Comparison of ENCODE assay signal across 8 mouse cellular contexts in the genomic region with DNA sequence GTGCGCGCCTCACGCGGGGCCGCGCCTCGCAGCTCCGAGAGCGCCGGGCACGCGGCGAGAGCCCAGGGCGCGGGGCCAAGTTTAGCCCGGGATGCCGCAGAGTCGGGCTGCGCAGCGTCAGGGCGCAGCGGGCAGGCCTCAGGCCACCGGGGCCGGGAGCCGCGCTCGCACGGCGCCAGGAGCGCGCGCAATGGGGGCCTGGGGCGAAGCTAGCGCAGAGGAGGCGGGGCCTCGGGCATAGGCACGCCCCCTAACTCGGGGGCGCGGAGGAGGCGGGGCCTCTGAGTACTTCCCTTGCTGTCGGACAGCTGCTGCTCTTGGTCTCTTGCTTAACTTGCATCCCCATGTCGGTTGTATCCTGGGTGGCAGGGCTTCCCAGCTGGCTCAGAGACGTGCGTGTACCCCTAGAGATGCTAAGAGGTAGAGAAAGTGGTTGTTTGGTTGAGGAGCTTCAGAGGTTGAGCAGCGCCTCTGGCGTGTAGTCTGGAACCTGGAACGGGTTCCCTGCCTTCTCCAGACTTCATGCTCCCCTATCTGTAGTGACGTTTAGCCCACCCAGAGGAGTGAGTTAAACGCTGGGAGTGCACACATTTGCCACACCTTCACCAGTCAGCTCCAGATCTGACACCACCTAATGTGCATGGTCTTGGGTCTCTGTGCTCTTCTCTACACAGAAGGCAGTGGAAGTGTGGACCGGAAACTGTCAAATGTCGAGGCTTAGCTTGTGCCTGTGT. TPM values are rescaled to one million over a fixed set of nuclear protein-coding genes. Genes with fewer than 3 reads are reported as not detected.
A peak's percentile ranks its signal among the peaks of the same experiment; 100 is the strongest.
DNase-seq lines count a peak whose midpoint lies in the region; ATAC-seq lines count a peak whose summit lies in the region.

Gene H6pd, minus strand, starts transcription at position 171 of the 734 bp plus-strand sequence.

- H3K27me3 ChIP-seq in embryonic facial prominence, embryonic 13.5 days = no peaks in the 10 kb centered on the region
- H3K27me3 ChIP-seq in limb, embryonic 10.5 days (ENCODE audit: low read depth, poor library complexity, severe bottlenecking) = no peaks in the 10 kb centered on the region
- H3K27me3 ChIP-seq in midbrain, embryonic 12.5 days = peaks cover 21% of the 10 kb centered on the region

- H3K27ac ChIP-seq in embryonic facial prominence, embryonic 13.5 days = peak within 1 kb of the TSS; percentile 88
- H3K27ac ChIP-seq in limb, embryonic 10.5 days = peak within 1 kb of the TSS; percentile 97
- H3K27ac ChIP-seq in midbrain, embryonic 12.5 days (replicated peaks) = peak within 1 kb of the TSS; percentile 87

- peak within 1 kb of the TSS; percentile 89 for H3K9ac ChIP-seq in embryonic facial prominence, embryonic 13.5 days
- peak within 1 kb of the TSS; percentile 74 for H3K9ac ChIP-seq in midbrain, embryonic 12.5 days (replicated peaks)

- H3K36me3 ChIP-seq in embryonic facial prominence, embryonic 13.5 days = no peaks in the 10 kb centered on the region
- H3K36me3 ChIP-seq in limb, embryonic 10.5 days = no peaks in the 10 kb centered on the region
- H3K36me3 ChIP-seq in midbrain, embryonic 12.5 days = no peaks in the 10 kb centered on the region

- 5% methylated on average over 52 of the region's 52 CpGs for WGBS in embryonic facial prominence, embryonic 13.5 days
- WGBS in limb, embryonic 10.5 days = 5% methylated on average over 52 of the region's 52 CpGs
- WGBS in midbrain, embryonic 12.5 days = 6% methylated on average over 52 of the region's 52 CpGs

- peak; percentile 83 for ATAC-seq in embryonic facial prominence, embryonic 13.5 days (ENCODE audit: insufficient number of reproducible peaks, insufficient read depth, low FRiP score, low TSS enrichment, low read depth)
- ATAC-seq in midbrain, embryonic 12.5 days (ENCODE audit: low FRiP score, low read depth) = peak; percentile 90

- DNase-seq in adrenal gland, postnatal 25 days = peak; percentile 91
- peak; percentile 95 to 96 for DNase-seq in heart, adult 18-20 months
- DNase-seq in kidney, adult 18-20 months = peak; percentile 93
- DNase-seq in limb, embryonic 10.5 days (ENCODE audit: low spot score) = peak; percentile 92
- peak; percentile 95 for DNase-seq in skeletal muscle tissue, adult 2 months (ENCODE audit: low read depth, low spot score)
- DNase-seq in MN1 (ENCODE audit: low spot score) = no peak

- peak within 1 kb of the TSS; percentile 75 for H3K4me3 ChIP-seq in embryonic facial prominence, embryonic 13.5 days
- peak within 1 kb of the TSS; percentile 75 for H3K4me3 ChIP-seq in limb, embryonic 10.5 days
- peak within 1 kb of the TSS; percentile 74 for H3K4me3 ChIP-seq in midbrain, embryonic 12.5 days

- no peaks in the 10 kb centered on the region for H3K9me3 ChIP-seq in embryonic facial prominence, embryonic 13.5 days
- no peaks in the 10 kb centered on the region for H3K9me3 ChIP-seq in limb, embryonic 10.5 days (replicated peaks)
- no peaks in the 10 kb centered on the region for H3K9me3 ChIP-seq in midbrain, embryonic 12.5 days

- H3K4me2 ChIP-seq in embryonic facial prominence, embryonic 13.5 days = peak within 1 kb of the TSS; percentile 74
- peak within 1 kb of the TSS; percentile 83 for H3K4me2 ChIP-seq in midbrain, embryonic 12.5 days (replicated peaks)

- peaks cover 19% of the 10 kb centered on the region for H3K4me1 ChIP-seq in embryonic facial prominence, embryonic 13.5 days
- H3K4me1 ChIP-seq in limb, embryonic 10.5 days = peaks cover 27% of the 10 kb centered on the region
- peaks cover 6% of the 10 kb centered on the region; the same call in 1 of the 2 replicates for H3K4me1 ChIP-seq in midbrain, embryonic 12.5 days

RNA-seq across cellular contexts. Expression of gene H6pd, which starts in this region (rescaled TPM):
- 127 and 149 TPM in 2 replicates for total RNA-seq in adrenal gland, postnatal 25 days (2021)
- 7.0 and 8.0 TPM in 2 replicates for polyA plus RNA-seq in embryonic facial prominence, embryonic 13.5 days (2015; fragmentation: Nextera tagmentation; extraction: Ambion mirVana)
- 10 to 100 TPM; 35.4 to 48.7 TPM for total RNA-seq in heart, adult 18-20 months (2021)
- 4.5 and 5.6 TPM in 2 replicates for polyA plus RNA-seq in limb, embryonic 10.5 days (2016; fragmentation: Nextera tagmentation; extraction: Ambion mirVana)
- 2.9 and 4.1 TPM in 2 replicates for polyA plus RNA-seq in midbrain, embryonic 12.5 days (2016; fragmentation: Nextera tagmentation; extraction: Ambion mirVana)
